In genomic region chr15:102163900-102164693, GRCm38 (mm10) we compare ENCODE assay signal across 33 mouse cellular contexts. TPM values are rescaled to one million over a fixed set of nuclear protein-coding genes. Genes with fewer than 3 reads are reported as not detected.
DNase-seq lines count a peak whose midpoint lies in the region; ATAC-seq and TF ChIP-seq lines count a peak whose summit lies in the region.
"Had no signal": no experiment of that assay in that cellular context is flagged by ENCODE, and none has a peak within 500 bp of the region (broad histone marks: within the 10 kb centered on the region; RNA-seq: fewer than 3 reads in every experiment).

No protein-coding gene starts in this region.

- no peak overlapping the region for H3K27ac ChIP-seq in liver, postnatal 0 days (ENCODE audit: low read depth)
- H3K27ac ChIP-seq in liver, embryonic 11.5 days (ENCODE audit: low read depth, low read length), result no peak overlapping the region
- H3K27ac ChIP-seq in forebrain, embryonic 13.5 days, result no peak overlapping the region
- H3K27ac ChIP-seq: embryonic facial prominence, embryonic 13.5 days; forebrain, embryonic 10.5 days; hindbrain, embryonic 10.5 days; hindbrain, embryonic 15.5 days; left cerebral cortex, adult 2 months; limb, embryonic 12.5 days; macrophage; neural tube, embryonic 15.5 days; stomach, embryonic 15.5 days had no signal

- TF ChIP-seq CTCF in liver, postnatal 0 days (IDR thresholded peaks at IDR 0.05; ENCODE audit: low read depth), result peak; percentile 34

- no peaks in the 10 kb centered on the region for H3K9me3 ChIP-seq in liver, postnatal 0 days (ENCODE audit: low read length)
- no peaks in the 10 kb centered on the region for H3K9me3 ChIP-seq in liver, embryonic 11.5 days (ENCODE audit: control insufficient read depth, low read length)
- H3K9me3 ChIP-seq in forebrain, embryonic 13.5 days (replicated peaks), result no peaks in the 10 kb centered on the region
- H3K9me3 ChIP-seq: embryonic facial prominence, embryonic 13.5 days; forebrain, embryonic 10.5 days; hindbrain, embryonic 10.5 days; hindbrain, embryonic 15.5 days; limb, embryonic 12.5 days; neural tube, embryonic 15.5 days; stomach, embryonic 15.5 days had no signal

- no peaks in the 10 kb centered on the region for H3K4me1 ChIP-seq in liver, postnatal 0 days (ENCODE audit: insufficient read depth)
- H3K4me1 ChIP-seq in liver, embryonic 11.5 days (replicated peaks; ENCODE audit: control insufficient read depth, insufficient read depth, low read length), result no peaks in the 10 kb centered on the region
- no peaks in the 10 kb centered on the region for H3K4me1 ChIP-seq in forebrain, embryonic 13.5 days
- H3K4me1 ChIP-seq: hindbrain, embryonic 15.5 days; neural tube, embryonic 15.5 days had no signal

- WGBS in liver, postnatal 0 days (ENCODE audit: insufficient replicate concordance), result 34% methylated on average over 3 of the region's 3 CpGs
- WGBS in liver, embryonic 11.5 days, result 36% methylated on average over 3 of the region's 3 CpGs
- WGBS in forebrain, embryonic 13.5 days, result 51% methylated on average over 3 of the region's 3 CpGs

- no peak overlapping the region for H3K4me3 ChIP-seq in liver, postnatal 0 days (ENCODE audit: low read depth, low read length)
- H3K4me3 ChIP-seq in liver, embryonic 11.5 days (ENCODE audit: low read depth, low read length), result no peak overlapping the region
- H3K4me3 ChIP-seq in myocyte, result no peak overlapping the region
- no peak overlapping the region for H3K4me3 ChIP-seq in forebrain, embryonic 13.5 days
- H3K4me3 ChIP-seq: embryonic facial prominence, embryonic 13.5 days; forebrain, embryonic 10.5 days; hindbrain, embryonic 10.5 days; hindbrain, embryonic 15.5 days; left cerebral cortex, adult 2 months; limb, embryonic 12.5 days; neural tube, embryonic 15.5 days; stomach, embryonic 15.5 days had no signal

- no peak overlapping the region for H3ac ChIP-seq in myocyte (ENCODE audit: control insufficient read depth, insufficient read length)

- DNase-seq in adrenal gland, adult 2 months, result peak; percentile 62
- DNase-seq in adrenal gland, postnatal 25 days, result no peak
- DNase-seq in liver, postnatal 0 days, result no peak
- no peak for DNase-seq in liver, embryonic 11.5 days (ENCODE audit: low spot score)
- DNase-seq in ES-CJ7 (ENCODE audit: low read depth, low spot score), result peak; percentile 56
- DNase-seq in frontal cortex, postnatal 10 days (ENCODE audit: low spot score in 2 of 2), result no peak
- DNase-seq: adrenal gland, postnatal 14 days; cerebellum, adult 11-12 months; cerebellum, postnatal 10 days; gastrocnemius, postnatal 14 days; heart, postnatal 14 days; kidney, adult 9 months; kidney, postnatal 10 days; lung, adult 2 months; lung, postnatal 10 days; right cerebral cortex, postnatal 25 days; thymus, postnatal 36 days had no signal

- TF ChIP-seq POLR2A in myocyte (IDR thresholded peaks at IDR 0.05; ENCODE audit: insufficient read length, low read depth), result no peak

- no peak overlapping the region for H3K4me2 ChIP-seq in liver, postnatal 0 days (ENCODE audit: low read depth, low read length)
- H3K4me2 ChIP-seq in liver, embryonic 11.5 days, result no peak overlapping the region
- no peak overlapping the region for H3K4me2 ChIP-seq in myocyte (ENCODE audit: low read depth)
- no peak overlapping the region for H3K4me2 ChIP-seq in forebrain, embryonic 13.5 days
- H3K4me2 ChIP-seq: embryonic facial prominence, embryonic 13.5 days; hindbrain, embryonic 15.5 days; limb, embryonic 12.5 days; midbrain, embryonic 11.5 days; neural tube, embryonic 15.5 days; stomach, embryonic 15.5 days had no signal

- H3K79me2 ChIP-seq in myocyte (ENCODE audit: control insufficient read depth, insufficient read depth), result no peaks in the 10 kb centered on the region

- no peak for TF ChIP-seq EP300 in liver, postnatal 0 days (IDR thresholded peaks at IDR 0.05; ENCODE audit: low read depth)

- ATAC-seq in liver, postnatal 0 days, result no peak
- ATAC-seq in liver, embryonic 11.5 days (replicated peaks; ENCODE audit: low FRiP score), result no peak
- ATAC-seq in forebrain, embryonic 13.5 days, result no peak
- ATAC-seq: forebrain, embryonic 16.5 days had no signal

- H3K36me3 ChIP-seq in liver, postnatal 0 days (replicated peaks; ENCODE audit: insufficient read depth, low read length), result no peaks in the 10 kb centered on the region
- H3K36me3 ChIP-seq in liver, embryonic 11.5 days (ENCODE audit: control insufficient read depth, insufficient read depth, low read length), result no peaks in the 10 kb centered on the region
- no peaks in the 10 kb centered on the region for H3K36me3 ChIP-seq in myocyte (ENCODE audit: control insufficient read depth, insufficient read depth)
- H3K36me3 ChIP-seq in forebrain, embryonic 13.5 days (ENCODE audit: poor library complexity, severe bottlenecking), result no peaks in the 10 kb centered on the region
- H3K36me3 ChIP-seq: embryonic facial prominence, embryonic 13.5 days; forebrain, embryonic 10.5 days; hindbrain, embryonic 10.5 days; hindbrain, embryonic 15.5 days; limb, embryonic 12.5 days; neural tube, embryonic 15.5 days; stomach, embryonic 15.5 days had no signal

- H3K27me3 ChIP-seq in liver, postnatal 0 days (ENCODE audit: insufficient read depth, low read length), result no peaks in the 10 kb centered on the region
- H3K27me3 ChIP-seq in liver, embryonic 11.5 days (replicated peaks; ENCODE audit: control insufficient read depth, insufficient read depth, low read length), result no peaks in the 10 kb centered on the region
- H3K27me3 ChIP-seq in myocyte (ENCODE audit: control insufficient read depth, insufficient read depth, insufficient read length), result no peaks in the 10 kb centered on the region
- no peaks in the 10 kb centered on the region for H3K27me3 ChIP-seq in forebrain, embryonic 13.5 days
- H3K27me3 ChIP-seq: embryonic facial prominence, embryonic 13.5 days; hindbrain, embryonic 15.5 days; limb, embryonic 12.5 days; neural tube, embryonic 15.5 days; stomach, embryonic 15.5 days had no signal

- no peak overlapping the region for H3K9ac ChIP-seq in liver, postnatal 0 days (replicated peaks)
- no peak overlapping the region for H3K9ac ChIP-seq in liver, embryonic 11.5 days (ENCODE audit: low read depth, low read length)
- H3K9ac ChIP-seq in forebrain, embryonic 13.5 days, result no peak overlapping the region
- H3K9ac ChIP-seq: embryonic facial prominence, embryonic 13.5 days; hindbrain, embryonic 15.5 days; limb, embryonic 12.5 days; neural tube, embryonic 15.5 days; stomach, embryonic 15.5 days had no signal

TF ChIP-seq in myocyte, 11 proteins besides CTCF, POLR2A, EP300 and RAD21:
- TF ChIP-seq MYOD1 (IDR thresholded peaks at IDR 0.05; ENCODE audit: control insufficient read depth in 1 of 3, insufficient read length in 2 of 3, low read depth in 2 of 3), result peak in 2 of 3 experiments; percentile 57 to 58
- TF ChIP-seq MAX (IDR thresholded peaks at IDR 0.05; ENCODE audit: low read depth), result no peak
- no peak for TF ChIP-seq USF1 (IDR thresholded peaks at IDR 0.05; ENCODE audit: low read depth)
- peak in 1 of 3 experiments; percentile 26 for TF ChIP-seq MYOG (IDR thresholded peaks at IDR 0.05; ENCODE audit: control insufficient read depth in 1 of 3, insufficient read depth in 1 of 3, insufficient read length in 2 of 3, low read depth in 2 of 3)

RNA-seq across cellular contexts. Expression of gene Soat2, which starts 13.8 kb away (rescaled TPM):
- total RNA-seq in adrenal gland, adult 2 months (2021), result under 1 TPM; 0.35 to 0.49 TPM
- 0.88 and 0.92 TPM in 2 replicates for polyA plus RNA-seq in adrenal gland, adult 2 months (2012; rRNA removed)
- 0.55 and 1.2 TPM in 2 replicates for total RNA-seq in adrenal gland, postnatal 25 days (2021)
- polyA plus RNA-seq in liver, postnatal 0 days (2015; fragmentation: Nextera tagmentation; extraction: Ambion mirVana), result 10.9 and 13.6 TPM in 2 replicates
- polyA plus RNA-seq in liver, embryonic 11.5 days (2014; fragmentation: Nextera tagmentation; extraction: Ambion mirVana), result 31.4 and 36.2 TPM in 2 replicates
- polyA plus RNA-seq in myocyte (2012; fragmentation: generic; extraction: Trizol), result 0.43 TPM
- 0.10 TPM in 1 of 2 replicates, not detected in the other for polyA plus RNA-seq in forebrain, embryonic 13.5 days (2015; fragmentation: Nextera tagmentation; extraction: Ambion mirVana)
- total RNA-seq: layer of hippocampus, postnatal 14 days had no signal
- polyA plus RNA-seq: embryonic facial prominence, embryonic 13.5 days; forebrain, embryonic 16.5 days; limb, embryonic 12.5 days; midbrain, embryonic 11.5 days had no signal

RNA-seq across cellular contexts. Expression of gene Igfbp6, which starts 19.9 kb away (rescaled TPM):
- 10 to 100 TPM; 37.7 to 71.0 TPM for total RNA-seq in adrenal gland, adult 2 months (2021)
- polyA plus RNA-seq in adrenal gland, adult 2 months (2012; rRNA removed), result 65.0 and 78.9 TPM in 2 replicates
- 17.1 and 17.2 TPM in 2 replicates for total RNA-seq in adrenal gland, postnatal 25 days (2021)
- 4.8 and 5.9 TPM in 2 replicates for polyA plus RNA-seq in liver, postnatal 0 days (2015; fragmentation: Nextera tagmentation; extraction: Ambion mirVana)
- polyA plus RNA-seq in liver, embryonic 11.5 days (2014; fragmentation: Nextera tagmentation; extraction: Ambion mirVana), result 0.77 and 1.1 TPM in 2 replicates
- 182 TPM for polyA plus RNA-seq in myocyte (2012; fragmentation: generic; extraction: Trizol)
- polyA plus RNA-seq in forebrain, embryonic 13.5 days (2015; fragmentation: Nextera tagmentation; extraction: Ambion mirVana), result 0.37 and 0.40 TPM in 2 replicates
- total RNA-seq: common myeloid progenitor, adult 5-6 weeks; granulocyte monocyte progenitor cell, adult 5-6 weeks had no signal
- polyA plus RNA-seq: hindbrain, embryonic 10.5 days; macrophage had no signal

RNA-seq across cellular contexts. Expression of gene Spryd3, which starts 28.1 kb away (rescaled TPM):
- 10 to 100 TPM; 27.4 to 48.9 TPM for total RNA-seq in adrenal gland, adult 2 months (2021)
- 38.3 and 48.4 TPM in 2 replicates for polyA plus RNA-seq in adrenal gland, adult 2 months (2012; rRNA removed)
- 29.4 and 40.3 TPM in 2 replicates for total RNA-seq in adrenal gland, postnatal 25 days (2021)
- 9.2 and 10.0 TPM in 2 replicates for polyA plus RNA-seq in liver, postnatal 0 days (2015; fragmentation: Nextera tagmentation; extraction: Ambion mirVana)
- polyA plus RNA-seq in liver, embryonic 11.5 days (2014; fragmentation: Nextera tagmentation; extraction: Ambion mirVana), result 15.1 and 18.7 TPM in 2 replicates
- 51.0 TPM for polyA plus RNA-seq in myocyte (2012; fragmentation: generic; extraction: Trizol)
- polyA plus RNA-seq in forebrain, embryonic 13.5 days (2015; fragmentation: Nextera tagmentation; extraction: Ambion mirVana), result 21.7 and 25.4 TPM in 2 replicates

RNA-seq across cellular contexts. Expression of gene Zfp740, which starts 39.0 kb away (rescaled TPM):
- total RNA-seq in adrenal gland, adult 2 months (2021), result 10 to 100 TPM; 48.6 to 60.7 TPM
- polyA plus RNA-seq in adrenal gland, adult 2 months (2012; rRNA removed), result 13.9 and 14.4 TPM in 2 replicates
- 61.4 and 80.4 TPM in 2 replicates for total RNA-seq in adrenal gland, postnatal 25 days (2021)
- 10.7 and 11.6 TPM in 2 replicates for polyA plus RNA-seq in liver, postnatal 0 days (2015; fragmentation: Nextera tagmentation; extraction: Ambion mirVana)
- 38.1 and 38.3 TPM in 2 replicates for polyA plus RNA-seq in liver, embryonic 11.5 days (2014; fragmentation: Nextera tagmentation; extraction: Ambion mirVana)
- 42.3 TPM for polyA plus RNA-seq in myocyte (2012; fragmentation: generic; extraction: Trizol)
- polyA plus RNA-seq in forebrain, embryonic 13.5 days (2015; fragmentation: Nextera tagmentation; extraction: Ambion mirVana), result 90.0 and 98.7 TPM in 2 replicates

RNA-seq across cellular contexts. Expression of gene Csad, which starts 40.4 kb away (rescaled TPM):
- 100 to 1,000 TPM in 1 of 2 experiments, 10 to 100 TPM in 1; 71.2 to 106 TPM for total RNA-seq in adrenal gland, adult 2 months (2021)
- polyA plus RNA-seq in adrenal gland, adult 2 months (2012; rRNA removed), result 128 and 216 TPM in 2 replicates
- total RNA-seq in adrenal gland, postnatal 25 days (2021), result 76.1 and 76.8 TPM in 2 replicates
- 224 and 243 TPM in 2 replicates for polyA plus RNA-seq in liver, postnatal 0 days (2015; fragmentation: Nextera tagmentation; extraction: Ambion mirVana)
- 33.3 and 35.1 TPM in 2 replicates for polyA plus RNA-seq in liver, embryonic 11.5 days (2014; fragmentation: Nextera tagmentation; extraction: Ambion mirVana)
- 18.8 TPM for polyA plus RNA-seq in myocyte (2012; fragmentation: generic; extraction: Trizol)
- polyA plus RNA-seq in forebrain, embryonic 13.5 days (2015; fragmentation: Nextera tagmentation; extraction: Ambion mirVana), result 42.7 and 46.4 TPM in 2 replicates

Comparison
In these comparisons a context has a peak if more than half of its experiments do, and no peak if none do; other contexts are left out.
1. DNase-seq: peak in adrenal gland, adult 2 months (single experiment) and ES-CJ7 (single experiment); none in adrenal gland, postnatal 25 days (single experiment), liver, postnatal 0 days (single experiment), liver, embryonic 11.5 days (single experiment) and frontal cortex, postnatal 10 days (0 of 2).